Mouse (Mus musculus) forebrain, embryonic 15.5 days (tissue): ENCODE results near the gene Tom1l2. TPM values are rescaled to one million over a fixed set of nuclear protein-coding genes. Genes with fewer than 3 reads are reported as not detected.

Experiments used
- ATAC-seq: fragments of 200-750 bp; cut with Nextera tagmentation; replicated peaks from 2 replicates; pipeline ENCODE4 v1.8.0; 2017; ENCODE audit warnings: mild to moderate bottlenecking, moderate TSS enrichment, moderate library complexity
- H3K27ac ChIP-seq: fragments of 300-500 bp; sonication (generic); replicated peaks from 2 replicates; pipeline ENCODE4 v1.5.1; 2015; ENCODE audit warnings: mild to moderate bottlenecking, inconsistent platforms
- H3K27me3 ChIP-seq: fragments of 300-500 bp; sonication (generic); 2 replicates; pipeline ENCODE4 v1.6.1; 2015; ENCODE audit warnings: inconsistent platforms
- H3K36me3 ChIP-seq: fragments of 300-500 bp; sonication (generic); 2 replicates; pipeline ENCODE4 v1.6.1; 2015; ENCODE audit warnings: mild to moderate bottlenecking, inconsistent platforms
- H3K4me1 ChIP-seq: fragments of 300-500 bp; sonication (generic); 2 replicates; pipeline ENCODE4 v1.6.1; 2015; ENCODE audit warnings: inconsistent platforms
- H3K4me2 ChIP-seq: fragments of 300-500 bp; sonication (generic); replicated peaks from 2 replicates; pipeline ENCODE4 v1.6.1; 2015; ENCODE audit warnings: mild to moderate bottlenecking, inconsistent platforms
- H3K4me3 ChIP-seq: fragments of 300-500 bp; sonication (generic); 2 replicates; pipeline ENCODE4 v1.5.1; 2015; ENCODE audit warnings: mild to moderate bottlenecking, inconsistent platforms
- H3K9ac ChIP-seq: fragments of 300-500 bp; sonication (generic); replicated peaks from 2 replicates; pipeline ENCODE4 v1.6.1; 2015; ENCODE audit warnings: mild to moderate bottlenecking, inconsistent platforms
- H3K9me3 ChIP-seq: fragments of 300-500 bp; sonication (generic); 2 replicates; pipeline ENCODE4 v1.6.1; 2016; ENCODE audit warnings: inconsistent platforms
- WGBS: fragments of 180-500 bp; shearing (Covaris S2); methylation state at CpG from one replicate; pipeline ENCODE4 v1.1.7; 2015; ENCODE audit warnings: mixed read lengths; 5-methylcytosine and 5-hydroxymethylcytosine counted together
- polyA plus RNA-seq: library from polyadenylated mRNA; unstranded; fragments of >200 nt; fragmentation: Nextera tagmentation; extraction: Ambion mirVana; gene quantifications from 2 replicates; pipeline ENCODE4 v1.2.1, GENCODE M21; 2015

Tom1l2 gene
- polyA plus RNA-seq, 1 experiment from 2014 or later = 48.7 TPM

DNA sequence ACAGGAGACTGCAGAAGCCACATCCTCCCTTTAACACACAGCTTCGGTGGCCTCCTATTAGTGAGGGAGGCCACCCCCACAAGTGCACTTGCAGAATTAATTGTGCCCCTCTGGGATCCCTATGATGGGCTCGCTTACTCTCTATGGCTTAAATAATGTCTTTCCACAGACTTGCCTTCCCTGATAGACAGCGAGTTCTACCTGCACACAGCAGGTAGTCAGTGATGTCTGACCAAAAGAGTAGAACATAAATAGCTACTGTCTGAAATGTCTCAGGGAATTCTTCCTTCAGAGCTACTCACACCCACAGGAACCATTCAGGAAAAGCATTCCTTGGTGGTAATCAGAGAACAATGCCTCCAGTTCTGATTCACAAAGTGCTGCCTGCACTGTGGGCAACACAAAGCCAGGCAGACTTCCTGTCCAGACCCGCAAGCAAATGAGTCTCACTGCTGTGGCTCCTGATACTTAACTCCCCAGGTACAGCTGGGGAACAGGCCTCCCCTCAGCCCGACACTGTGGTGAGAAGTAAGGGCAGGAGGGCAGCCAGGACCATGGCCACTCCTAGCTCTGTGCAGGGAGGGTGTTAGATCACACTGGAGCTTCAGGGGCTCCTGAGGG, 51.0 kb downstream of the Tom1l2 start:
- Histone ChIP-seq H3K4me1 (peaks cover 50% of the 10 kb centered on the region), H3K27me3 (no peaks in the 10 kb centered on the region), H3K36me3 (no peaks in the 10 kb centered on the region), H3K27ac (peak overlapping the region; percentile 78), H3K9me3 (no peaks in the 10 kb centered on the region), H3K4me2 (no peak overlapping the region), H3K4me3 (no peak overlapping the region), H3K9ac (0 out of 2 replicates have a peak overlapping the region, but pooled peaks have one; percentile 1)
- WGBS = 10% methylated on average over 5 of the region's 5 CpGs
- 0 out of 2 replicates have a peak, but pooled peaks have one; percentile 15 for ATAC-seq

DNA sequence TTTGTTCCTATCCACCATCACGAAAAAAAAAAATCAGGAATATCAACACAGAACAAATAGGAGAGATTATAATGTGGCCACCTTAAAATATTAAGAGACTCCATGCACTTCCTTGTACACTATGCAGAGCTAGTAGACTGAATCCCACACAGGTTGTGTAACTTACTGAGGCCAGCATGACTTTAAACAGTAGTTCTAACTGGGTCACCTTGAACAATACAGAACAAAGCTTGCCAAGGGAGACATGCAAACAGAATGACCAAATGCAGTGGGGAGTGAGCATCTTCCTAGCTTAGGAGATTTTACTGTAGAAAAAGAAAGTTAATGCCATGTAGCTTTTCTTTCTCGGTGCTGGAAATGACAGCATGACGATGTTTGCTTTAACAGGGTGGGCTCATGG, 52.4 kb downstream of the Tom1l2 start:
- WGBS = 75% methylated on average over 3 of the region's 3 CpGs
- no peak for ATAC-seq
- no peak overlapping the region for H3K9ac ChIP-seq
- H3K27ac ChIP-seq = peak overlapping the region; percentile 78
- H3K9me3 ChIP-seq = no peaks in the 10 kb centered on the region
- peaks cover 49% of the 10 kb centered on the region for H3K4me1 ChIP-seq
- H3K4me3 ChIP-seq = no peak overlapping the region
- no peaks in the 10 kb centered on the region for H3K36me3 ChIP-seq
- no peak overlapping the region for H3K4me2 ChIP-seq
- H3K27me3 ChIP-seq = no peaks in the 10 kb centered on the region

DNA sequence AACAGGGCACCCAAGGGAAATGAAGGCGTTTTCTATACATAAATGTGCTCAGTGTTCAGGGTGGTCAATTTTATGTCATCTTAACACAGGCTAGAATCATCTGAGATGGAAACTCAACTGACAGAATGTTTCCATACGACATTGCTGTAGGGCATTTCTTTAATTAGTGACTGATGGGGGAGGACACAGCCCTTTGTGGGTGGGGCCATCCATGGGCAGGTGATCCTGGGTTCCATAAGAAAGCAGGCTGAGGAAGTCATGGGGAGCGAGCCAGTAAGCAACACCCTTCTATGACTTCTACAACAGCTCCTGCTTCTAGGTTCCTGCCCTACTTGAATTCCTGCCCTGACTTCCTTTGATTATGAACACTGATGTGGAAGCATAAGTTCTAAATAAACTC, 54.9 kb downstream of the Tom1l2 start:
- no peak for ATAC-seq
- H3K27me3 ChIP-seq = no peaks in the 10 kb centered on the region
- no peaks in the 10 kb centered on the region for H3K36me3 ChIP-seq
- peaks cover 55% of the 10 kb centered on the region for H3K4me1 ChIP-seq
- WGBS = 81% methylated on average over 3 of the region's 3 CpGs
- no peaks in the 10 kb centered on the region for H3K9me3 ChIP-seq
- no peak overlapping the region for H3K27ac ChIP-seq
- no peak overlapping the region for H3K4me3 ChIP-seq
- no peak overlapping the region for H3K4me2 ChIP-seq
- no peak overlapping the region for H3K9ac ChIP-seq

DNA sequence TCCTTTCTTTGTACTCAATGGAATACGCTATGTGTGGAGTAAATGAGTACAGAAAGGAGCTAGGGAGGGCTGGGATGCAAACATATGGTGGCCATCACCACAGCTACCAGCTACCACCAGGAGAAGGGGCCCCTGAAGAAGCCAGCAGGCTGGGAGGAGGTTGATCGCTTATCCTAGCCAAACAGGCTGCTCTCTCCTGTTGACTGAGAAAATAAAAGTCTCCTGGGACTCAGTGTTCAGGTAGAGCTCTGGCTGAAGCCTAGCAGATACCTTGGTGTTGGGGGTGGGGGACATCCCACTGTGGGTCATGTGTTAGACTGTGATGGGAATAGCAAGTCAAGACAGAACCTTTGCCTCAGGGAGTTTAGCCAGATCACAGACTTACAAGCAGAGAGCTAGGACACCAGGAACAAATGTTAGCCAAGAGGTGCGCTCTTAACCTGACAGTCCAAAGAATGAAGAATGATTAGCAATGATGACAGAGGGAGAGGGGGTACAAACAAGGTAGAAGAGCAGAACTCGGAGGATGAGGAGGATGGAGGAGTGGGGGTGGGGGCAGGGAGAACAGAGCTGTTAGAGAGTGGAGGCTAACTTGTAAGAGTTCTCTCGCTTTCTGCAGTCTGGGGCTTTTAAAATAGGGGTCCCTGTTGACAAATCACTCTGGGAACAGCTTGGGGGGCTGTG, 57.9 kb downstream of the Tom1l2 start:
- Histone ChIP-seq H3K4me3 (no peak overlapping the region), H3K4me2 (no peak overlapping the region), H3K36me3 (no peaks in the 10 kb centered on the region), H3K9ac (no peak overlapping the region), H3K27me3 (no peaks in the 10 kb centered on the region), H3K4me1 (peaks cover 49% of the 10 kb centered on the region), H3K9me3 (no peaks in the 10 kb centered on the region), H3K27ac (peak overlapping the region; percentile 83)
- ATAC-seq = peak; percentile 63
- WGBS = 25% methylated on average over 5 of the region's 5 CpGs

DNA sequence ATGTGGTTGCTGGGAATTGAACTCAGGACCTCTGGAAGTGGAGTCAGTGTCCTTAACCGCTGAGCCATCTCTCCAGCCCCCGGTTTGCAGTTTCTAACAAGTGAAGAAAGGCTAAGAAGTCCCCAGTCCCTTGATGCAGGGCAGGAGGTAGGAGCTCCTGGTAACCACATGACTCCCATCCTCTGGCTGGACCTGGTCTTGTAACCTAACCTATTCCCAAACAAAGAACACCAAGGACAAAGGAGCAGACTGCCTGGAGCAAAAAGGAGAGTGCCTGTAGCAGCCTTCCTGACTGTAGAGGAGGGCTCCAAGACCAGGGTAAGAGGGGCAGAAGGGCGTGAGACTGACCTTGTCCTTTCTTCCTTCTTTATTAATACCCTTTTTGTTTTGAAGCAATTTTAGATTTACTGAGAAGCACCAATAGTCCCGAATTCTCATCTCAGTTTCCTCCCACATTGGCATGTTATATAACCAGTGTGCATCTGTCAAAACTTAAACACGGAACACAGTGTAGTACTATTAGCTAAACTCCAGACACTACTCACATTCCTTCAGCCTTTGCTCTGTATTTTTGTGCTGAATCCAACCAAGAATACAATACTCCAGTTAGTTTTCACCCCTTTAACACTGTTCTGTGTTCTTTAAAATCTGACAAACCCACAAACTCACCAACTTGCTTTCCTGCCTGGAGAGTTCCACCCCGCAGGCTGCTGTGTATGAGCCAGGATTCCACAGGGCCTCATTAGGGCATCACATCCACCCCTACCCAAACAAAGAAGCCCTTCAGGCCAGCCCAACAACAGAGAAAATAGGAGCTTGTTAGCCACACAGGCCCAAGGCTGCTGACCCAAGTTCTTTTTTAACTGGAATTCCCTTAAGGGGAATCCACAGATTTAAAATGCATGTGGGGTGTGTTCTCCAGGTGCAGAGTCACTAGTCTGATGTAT, 58.7 kb downstream of the Tom1l2 start:
- ATAC-seq = peak; percentile 81
- Histone ChIP-seq H3K27me3 (no peaks in the 10 kb centered on the region), H3K4me2 (no peak overlapping the region), H3K9me3 (no peaks in the 10 kb centered on the region), H3K36me3 (no peaks in the 10 kb centered on the region), H3K27ac (peak overlapping the region; percentile 83), H3K9ac (no peak overlapping the region), H3K4me3 (no peak overlapping the region), H3K4me1 (peaks cover 52% of the 10 kb centered on the region)
- 21% methylated on average over 6 of the region's 6 CpGs for WGBS

DNA sequence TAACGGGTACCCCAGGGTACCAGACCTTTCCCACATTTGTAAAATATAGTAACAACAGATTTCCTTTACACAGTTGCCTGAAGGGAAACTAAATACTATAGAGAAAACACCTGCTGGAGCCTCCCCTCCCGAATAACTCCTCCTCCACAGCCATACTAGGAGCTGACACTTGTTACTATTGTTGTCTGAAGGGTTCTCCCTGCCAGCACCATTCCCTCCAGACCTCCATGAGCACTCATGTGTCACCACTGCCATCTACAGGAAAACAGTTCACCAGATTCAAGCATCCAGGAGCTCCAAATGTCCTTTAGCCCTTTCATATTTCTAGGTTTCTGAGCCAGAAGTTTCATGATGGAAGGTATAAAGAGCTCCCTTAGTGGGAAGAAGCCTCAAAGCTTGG, 60.0 kb downstream of the Tom1l2 start:
- no peaks in the 10 kb centered on the region for H3K9me3 ChIP-seq
- H3K4me3 ChIP-seq = no peak overlapping the region
- no peak overlapping the region for H3K9ac ChIP-seq
- peak; percentile 52; the same call in 1 of the 2 replicates for ATAC-seq
- no peak overlapping the region for H3K4me2 ChIP-seq
- WGBS = 15% methylated on average over 2 of the region's 2 CpGs
- peak overlapping the region; percentile 83 for H3K27ac ChIP-seq
- H3K4me1 ChIP-seq = peaks cover 60% of the 10 kb centered on the region
- no peaks in the 10 kb centered on the region for H3K27me3 ChIP-seq
- no peaks in the 10 kb centered on the region for H3K36me3 ChIP-seq

DNA sequence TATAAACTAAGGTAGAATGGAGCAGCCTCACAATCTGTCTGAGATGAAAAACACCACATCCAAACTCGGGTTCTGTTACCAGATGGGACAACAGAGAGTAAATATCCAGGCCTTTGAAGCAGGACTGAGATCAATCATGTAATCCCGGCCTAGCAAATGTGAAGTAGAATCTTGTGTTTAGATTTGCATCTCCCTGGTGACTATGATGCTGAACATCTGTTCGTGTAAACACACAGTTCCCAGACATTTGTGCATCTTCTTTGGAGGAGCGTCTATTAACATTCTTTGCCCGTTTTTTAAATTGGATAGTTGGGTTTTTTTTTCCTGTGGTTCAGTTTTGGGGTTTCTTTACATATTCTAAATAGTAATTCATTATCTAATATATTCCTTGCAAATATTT, 63.7 kb downstream of the Tom1l2 start:
- no peaks in the 10 kb centered on the region for H3K9me3 ChIP-seq
- peaks cover 54% of the 10 kb centered on the region for H3K4me1 ChIP-seq
- ATAC-seq = no peak
- H3K27me3 ChIP-seq = no peaks in the 10 kb centered on the region
- no peak overlapping the region for H3K9ac ChIP-seq
- no peaks in the 10 kb centered on the region for H3K36me3 ChIP-seq
- H3K4me2 ChIP-seq = no peak overlapping the region
- 44% methylated on average over 5 of the region's 5 CpGs for WGBS
- H3K27ac ChIP-seq = peak overlapping the region; percentile 44; the same call in 1 of the 2 replicates
- H3K4me3 ChIP-seq = no peak overlapping the region

DNA sequence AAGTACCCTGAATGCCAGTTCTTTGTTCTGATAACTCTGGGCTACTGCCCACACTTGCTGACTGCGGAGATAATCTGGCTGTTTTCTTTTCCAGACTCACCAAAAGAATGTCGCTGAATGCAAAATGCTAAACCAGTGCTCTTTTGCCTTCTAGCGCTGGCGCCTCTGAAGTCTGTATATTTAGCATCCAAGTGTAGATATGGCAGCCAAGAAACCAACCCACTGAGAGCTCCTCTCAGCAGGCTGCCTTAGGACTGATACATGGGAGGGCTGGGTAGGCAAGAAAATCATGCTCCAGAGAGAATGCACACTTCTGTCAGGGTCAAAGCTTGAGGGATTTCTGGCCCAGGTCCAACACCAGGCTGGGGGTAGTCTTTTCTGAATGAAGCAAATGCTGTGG, 66.4 kb downstream of the Tom1l2 start:
- H3K4me2 ChIP-seq = no peak overlapping the region
- H3K4me3 ChIP-seq = no peak overlapping the region
- peaks cover 38% of the 10 kb centered on the region for H3K4me1 ChIP-seq
- no peaks in the 10 kb centered on the region for H3K27me3 ChIP-seq
- H3K9ac ChIP-seq = no peak overlapping the region
- no peaks in the 10 kb centered on the region for H3K36me3 ChIP-seq
- H3K9me3 ChIP-seq = no peaks in the 10 kb centered on the region
- 0 out of 2 replicates have a peak, but pooled peaks have one; percentile 48 for ATAC-seq
- 25% methylated on average over 4 of the region's 4 CpGs for WGBS
- peak overlapping the region; percentile 57; the same call in 1 of the 2 replicates for H3K27ac ChIP-seq

DNA sequence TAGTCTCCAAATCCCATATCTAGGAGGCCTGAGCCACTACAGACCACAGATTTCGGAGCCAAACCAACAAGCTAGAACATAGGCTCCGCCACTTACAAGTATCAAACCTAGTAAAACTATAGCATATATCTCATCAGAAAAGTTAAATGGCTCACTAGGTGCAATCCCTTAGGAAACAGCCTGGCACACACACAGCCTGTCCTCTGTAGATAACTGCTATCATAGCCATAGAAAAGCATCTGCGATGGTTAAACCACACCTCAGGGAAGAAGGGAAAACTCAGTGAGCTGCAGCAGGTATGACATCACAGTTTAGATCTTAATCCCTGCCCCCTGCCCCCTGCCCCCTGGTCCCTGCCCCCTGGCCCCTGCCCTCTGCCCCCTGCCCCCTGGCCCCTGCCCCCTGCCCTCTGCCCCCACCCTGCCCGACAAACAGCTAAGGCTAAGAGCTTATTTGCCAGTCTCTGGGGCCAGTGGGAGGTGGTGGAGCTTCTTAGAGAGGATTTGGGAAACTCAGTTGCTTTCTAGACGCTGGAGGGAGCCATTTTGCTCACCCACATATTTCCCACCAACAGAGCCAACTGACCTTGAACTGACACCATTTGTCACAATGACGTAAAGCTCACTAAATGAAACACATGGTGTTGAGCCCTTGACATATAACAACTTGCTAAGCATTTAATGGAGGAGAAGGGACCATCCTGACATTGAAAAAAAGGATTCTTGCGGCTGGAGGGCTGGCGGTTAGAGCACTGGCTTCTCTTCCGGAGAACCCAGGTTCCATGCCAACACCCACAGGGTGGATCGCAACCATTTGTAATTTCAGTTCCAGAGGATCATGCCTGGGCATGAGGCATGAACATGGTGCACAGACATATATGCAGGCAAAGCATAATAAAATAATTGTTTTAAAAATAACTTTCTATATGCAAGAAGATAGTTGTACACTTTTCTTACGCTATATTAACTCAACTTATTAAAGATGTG, 72.0 kb downstream of the Tom1l2 start:
- H3K27ac ChIP-seq = no peak overlapping the region
- no peak overlapping the region for H3K9ac ChIP-seq
- no peak for ATAC-seq
- H3K4me1 ChIP-seq = peaks cover 9% of the 10 kb centered on the region
- no peak overlapping the region for H3K4me2 ChIP-seq
- no peaks in the 10 kb centered on the region for H3K9me3 ChIP-seq
- H3K27me3 ChIP-seq = no peaks in the 10 kb centered on the region
- 77% methylated on average over 11 of the region's 11 CpGs for WGBS
- no peak overlapping the region for H3K4me3 ChIP-seq
- H3K36me3 ChIP-seq = no peaks in the 10 kb centered on the region

DNA sequence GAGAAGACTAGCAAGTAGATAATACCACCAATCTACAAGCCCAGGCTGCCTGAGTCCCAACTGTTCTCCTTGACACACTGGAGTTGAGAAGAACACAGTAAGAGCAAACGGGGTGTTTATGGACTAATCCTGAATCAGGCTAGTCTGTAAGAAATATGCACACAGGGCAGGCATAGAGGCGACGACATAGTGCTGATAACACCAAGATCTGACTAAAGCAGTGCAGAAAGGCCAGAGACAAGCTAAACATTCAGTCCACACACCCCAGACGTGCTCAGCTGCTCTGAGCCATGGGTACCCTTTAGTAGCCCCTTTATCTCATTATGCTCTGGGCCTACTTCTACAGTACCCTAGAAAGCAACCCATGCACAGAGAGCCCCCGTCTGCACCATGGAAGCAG, 73.2 kb downstream of the Tom1l2 start:
- 80% methylated on average over 5 of the region's 5 CpGs for WGBS
- no peaks in the 10 kb centered on the region for H3K36me3 ChIP-seq
- ATAC-seq = no peak
- H3K4me1 ChIP-seq = peaks cover 7% of the 10 kb centered on the region; the same call in 1 of the 2 replicates
- H3K27me3 ChIP-seq = no peaks in the 10 kb centered on the region
- H3K4me2 ChIP-seq = no peak overlapping the region
- no peak overlapping the region for H3K4me3 ChIP-seq
- H3K9ac ChIP-seq = no peak overlapping the region
- no peaks in the 10 kb centered on the region for H3K9me3 ChIP-seq
- no peak overlapping the region for H3K27ac ChIP-seq

DNA sequence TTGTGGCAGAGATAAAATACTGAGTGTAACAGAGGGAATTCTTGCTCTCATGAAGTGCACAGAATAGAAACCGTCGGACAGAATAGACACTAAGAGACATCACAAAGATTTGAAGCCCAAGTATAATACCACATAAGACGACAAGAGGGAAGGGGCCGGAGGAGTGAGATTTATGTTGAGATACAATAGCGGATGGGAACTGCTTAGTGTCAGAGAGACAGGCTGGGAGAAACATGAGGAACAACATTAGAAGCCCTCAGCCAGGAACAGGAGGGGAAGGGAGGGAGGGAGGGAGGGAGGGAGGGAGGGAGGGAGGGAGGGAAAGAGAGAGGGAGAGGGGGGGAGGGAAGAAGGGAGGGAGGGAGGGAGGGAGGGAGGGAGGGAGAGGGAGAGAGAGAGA, 74.9 kb downstream of the Tom1l2 start:
- H3K4me1 ChIP-seq = peaks cover 14% of the 10 kb centered on the region; the same call in 1 of the 2 replicates
- no peak overlapping the region for H3K4me3 ChIP-seq
- no peaks in the 10 kb centered on the region for H3K27me3 ChIP-seq
- no peak overlapping the region for H3K9ac ChIP-seq
- no peaks in the 10 kb centered on the region for H3K36me3 ChIP-seq
- H3K9me3 ChIP-seq = no peaks in the 10 kb centered on the region
- no peak overlapping the region for H3K4me2 ChIP-seq
- no peak for ATAC-seq
- 62% methylated on average over 5 of the region's 5 CpGs for WGBS
- H3K27ac ChIP-seq = peak overlapping the region; percentile 47; the same call in 1 of the 2 replicates
